Mouse (Mus musculus): ENCODE measurements at regions not wholly inside any gene's neighbourhood (a gene's known extent, or its start where the extent isn't known, plus 50 kb on each side); places are given as distances from the start of the nearest gene placed in this dataset.

- Histone ChIP-seq H3K4me3 (replicated peaks; ENCODE audit: control insufficient read depth, low read depth, low read length) (no peak overlapping the region), H3K4me1 (ENCODE audit: control insufficient read depth, insufficient read depth, low read length) (no peaks in the 10 kb centered on the region), H3K27ac (ENCODE audit: control insufficient read depth, insufficient read depth, low read depth, low read length, poor library complexity) (no peak overlapping the region)
- 51% methylated on average over 2 of the region's 2 CpGs for whole genome bisulfite sequencing
- TF ChIP-seq POLR2A (IDR thresholded peaks at IDR 0.05; ENCODE audit: borderline replicate concordance, control insufficient read depth, low read depth, low read length) = no peak
- no peak for TF ChIP-seq CTCF (IDR thresholded peaks at IDR 0.05; ENCODE audit: control insufficient read depth, insufficient read depth, low read length)
Observed at GRCm38 (mm10) chr3:63638572-63638971, 154.9 kb upstream of the Gm34302 start.

GRCm38 (mm10) chr3:63637913-63638312, 154.2 kb upstream of the Gm34302 start:
- 86% methylated on average over 5 of the region's 5 CpGs for WGBS
- Histone ChIP-seq H3K4me3 (replicated peaks; ENCODE audit: control insufficient read depth, low read depth, low read length) (no peak overlapping the region), H3K27ac (ENCODE audit: control insufficient read depth, insufficient read depth, low read depth, low read length, poor library complexity) (no peak overlapping the region), H3K4me1 (ENCODE audit: control insufficient read depth, insufficient read depth, low read length) (no peaks in the 10 kb centered on the region)
- TF ChIP-seq CTCF (IDR thresholded peaks at IDR 0.05; ENCODE audit: control insufficient read depth, insufficient read depth, low read length) (no peak), POLR2A (IDR thresholded peaks at IDR 0.05; ENCODE audit: borderline replicate concordance, control insufficient read depth, low read depth, low read length) (no peak)

DNA sequence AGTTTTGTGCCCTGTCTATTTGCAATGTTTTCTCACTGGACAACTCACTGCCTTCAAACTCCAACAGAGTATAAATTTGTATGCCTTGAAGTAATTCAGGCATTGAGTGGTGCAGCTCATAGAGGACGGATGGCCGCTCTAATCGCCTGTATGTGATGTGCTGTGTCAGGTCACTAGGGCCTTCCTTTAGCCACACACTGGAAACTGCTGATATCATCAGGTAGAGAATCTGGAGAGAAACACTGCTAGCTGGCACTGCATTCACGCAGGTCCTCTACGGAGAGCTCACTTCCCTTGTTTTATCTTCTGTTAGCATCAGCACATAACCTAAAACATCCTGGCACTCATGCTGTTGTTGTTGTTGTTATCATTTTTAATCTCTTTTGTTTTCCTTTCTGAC, 144.0 kb upstream of the Gm34302 start:
- Histone ChIP-seq H3K4me1 (ENCODE audit: control insufficient read depth, insufficient read depth, low read length) (no peaks in the 10 kb centered on the region), H3K4me3 (replicated peaks; ENCODE audit: control insufficient read depth, low read depth, low read length) (no peak overlapping the region), H3K27ac (ENCODE audit: control insufficient read depth, insufficient read depth, low read depth, low read length, poor library complexity) (no peak overlapping the region)
- TF ChIP-seq CTCF (IDR thresholded peaks at IDR 0.05; ENCODE audit: control insufficient read depth, insufficient read depth, low read length) = no peak
- no peak for TF ChIP-seq POLR2A (IDR thresholded peaks at IDR 0.05; ENCODE audit: borderline replicate concordance, control insufficient read depth, low read depth, low read length)
- 65% methylated on average over 5 of the region's 5 CpGs for WGBS

GRCm38 (mm10) chr3:63616127-63616526, 132.4 kb upstream of the Gm34302 start:
- WGBS = 45% methylated on average over 5 of the region's 5 CpGs
- Histone ChIP-seq H3K27ac (ENCODE audit: control insufficient read depth, insufficient read depth, low read depth, low read length, poor library complexity) (no peak overlapping the region), H3K4me1 (ENCODE audit: control insufficient read depth, insufficient read depth, low read length) (no peaks in the 10 kb centered on the region), H3K4me3 (replicated peaks; ENCODE audit: control insufficient read depth, low read depth, low read length) (no peak overlapping the region)
- no peak for TF ChIP-seq CTCF (IDR thresholded peaks at IDR 0.05; ENCODE audit: control insufficient read depth, insufficient read depth, low read length)
- no peak for TF ChIP-seq POLR2A (IDR thresholded peaks at IDR 0.05; ENCODE audit: borderline replicate concordance, control insufficient read depth, low read depth, low read length)

- Histone ChIP-seq H3K27ac (ENCODE audit: control insufficient read depth, insufficient read depth, low read depth, low read length, poor library complexity) (no peak overlapping the region), H3K4me1 (ENCODE audit: control insufficient read depth, insufficient read depth, low read length) (no peaks in the 10 kb centered on the region), H3K4me3 (replicated peaks; ENCODE audit: control insufficient read depth, low read depth, low read length) (no peak overlapping the region)
- no peak for TF ChIP-seq POLR2A (IDR thresholded peaks at IDR 0.05; ENCODE audit: borderline replicate concordance, control insufficient read depth, low read depth, low read length)
- WGBS = 60% methylated on average over 1 of the region's 1 CpGs
Observed at GRCm38 (mm10) chr3:63613652-63614051, 130.0 kb upstream of the Gm34302 start.

- 71% methylated on average over 3 of the region's 3 CpGs for WGBS
- Histone ChIP-seq H3K4me3 (replicated peaks; ENCODE audit: control insufficient read depth, low read depth, low read length) (no peak overlapping the region), H3K4me1 (ENCODE audit: control insufficient read depth, insufficient read depth, low read length) (no peaks in the 10 kb centered on the region), H3K27ac (ENCODE audit: control insufficient read depth, insufficient read depth, low read depth, low read length, poor library complexity) (no peak overlapping the region)
- TF ChIP-seq CTCF (IDR thresholded peaks at IDR 0.05; ENCODE audit: control insufficient read depth, insufficient read depth, low read length) (no peak), POLR2A (IDR thresholded peaks at IDR 0.05; ENCODE audit: borderline replicate concordance, control insufficient read depth, low read depth, low read length) (no peak)
Observed at GRCm38 (mm10) chr3:63612767-63613363, 129.2 kb upstream of the Gm34302 start.

DNA sequence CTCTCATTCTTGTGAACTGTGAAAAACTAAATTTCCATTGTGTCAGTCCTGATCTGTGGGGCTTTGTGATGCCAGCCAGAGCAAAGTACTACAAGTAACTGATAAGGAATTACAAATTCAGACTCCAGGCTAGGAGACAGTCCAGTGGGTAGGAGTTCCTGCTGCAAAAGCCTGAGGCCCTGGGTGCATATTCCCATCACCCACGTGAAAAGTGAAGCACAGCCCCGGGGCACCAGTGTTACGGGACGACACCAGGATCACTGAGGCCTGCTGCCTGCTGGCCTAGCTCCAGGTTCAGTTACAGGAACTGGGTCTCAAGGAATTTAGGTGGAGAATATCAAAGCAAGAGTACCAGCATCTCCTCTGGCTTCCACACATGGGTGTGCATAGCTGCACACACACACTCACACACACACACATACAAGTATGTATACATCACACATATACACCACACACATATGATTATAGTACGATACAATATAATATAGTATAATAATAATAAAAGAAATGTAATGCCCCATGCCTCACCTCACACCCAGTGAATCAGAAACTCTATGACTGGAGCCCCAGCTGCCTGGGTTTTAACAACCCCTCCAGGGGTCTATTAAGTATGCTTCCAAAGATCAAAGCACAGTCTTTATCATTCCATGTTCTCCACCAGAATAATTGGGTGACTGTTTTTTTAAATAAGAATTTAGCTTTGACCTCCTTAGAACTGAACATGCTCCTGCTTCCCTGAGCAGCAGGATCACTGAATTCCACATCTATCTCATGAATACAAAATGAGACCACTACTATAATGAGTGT, 126.6 kb upstream of the Gm34302 start:
- Histone ChIP-seq H3K27ac (ENCODE audit: control insufficient read depth, insufficient read depth, low read depth, low read length, poor library complexity) (no peak overlapping the region), H3K4me1 (ENCODE audit: control insufficient read depth, insufficient read depth, low read length) (no peaks in the 10 kb centered on the region), H3K4me3 (replicated peaks; ENCODE audit: control insufficient read depth, low read depth, low read length) (no peak overlapping the region)
- WGBS = 60% methylated on average over 5 of the region's 5 CpGs
- TF ChIP-seq POLR2A (IDR thresholded peaks at IDR 0.05; ENCODE audit: borderline replicate concordance, control insufficient read depth, low read depth, low read length) (no peak), CTCF (IDR thresholded peaks at IDR 0.05; ENCODE audit: control insufficient read depth, insufficient read depth, low read length) (no peak)

DNA sequence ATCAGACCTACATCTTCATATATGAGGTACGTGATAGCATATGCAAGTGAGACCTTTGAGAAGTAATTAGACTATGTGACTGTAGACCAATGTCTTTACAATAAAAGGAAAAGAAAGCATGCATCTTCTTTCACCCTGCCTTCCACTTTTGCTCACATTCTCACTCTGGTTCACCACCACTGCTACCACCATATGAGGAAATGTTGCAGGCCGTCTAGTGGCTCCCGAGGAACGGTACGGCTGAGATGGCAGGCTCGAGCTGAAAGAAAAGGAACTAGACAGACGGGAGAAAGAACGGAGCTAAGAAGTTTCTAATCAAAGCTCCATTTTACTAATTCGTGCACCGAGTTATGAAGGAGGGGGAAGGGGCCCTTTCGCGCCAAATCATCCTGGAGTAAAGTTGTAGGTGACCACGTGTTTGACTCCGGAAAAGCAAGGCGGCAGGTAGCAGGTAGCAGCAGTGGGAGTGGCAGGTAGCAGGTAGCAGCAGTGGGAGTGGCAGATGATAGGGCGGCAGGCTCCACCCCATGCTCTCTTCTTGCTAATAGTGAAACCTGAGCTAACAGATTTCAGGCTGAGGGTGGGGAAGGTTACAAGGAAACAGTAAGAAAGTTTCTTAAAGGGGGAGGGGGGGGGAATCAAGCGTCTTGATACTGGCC, 125.9 kb upstream of the Gm34302 start:
- TF ChIP-seq CTCF (IDR thresholded peaks at IDR 0.05; ENCODE audit: control insufficient read depth, insufficient read depth, low read length) (no peak), POLR2A (IDR thresholded peaks at IDR 0.05; ENCODE audit: borderline replicate concordance, control insufficient read depth, low read depth, low read length) (no peak)
- Histone ChIP-seq H3K4me1 (ENCODE audit: control insufficient read depth, insufficient read depth, low read length) (no peaks in the 10 kb centered on the region), H3K27ac (ENCODE audit: control insufficient read depth, insufficient read depth, low read depth, low read length, poor library complexity) (no peak overlapping the region), H3K4me3 (replicated peaks; ENCODE audit: control insufficient read depth, low read depth, low read length) (no peak overlapping the region)
- WGBS = 15% methylated on average over 17 of the region's 17 CpGs

All from bone marrow, adult 2 months (tissue).